Mouse (Mus musculus) kidney, embryonic 15.5 days (tissue): ENCODE measurements around the gene Kif12. TPM values are rescaled to one million over a fixed set of nuclear protein-coding genes. Genes with fewer than 3 reads are reported as not detected.

Experiments used
- ATAC-seq: fragments of 200-750 bp; cut with Nextera tagmentation; replicated peaks from 2 replicates; pipeline ENCODE4 v1.8.0; 2017; ENCODE audit warnings: moderate TSS enrichment; ENCODE audit not compliant: low FRiP score
- H3K27ac ChIP-seq: fragments of 300-500 bp; sonication (generic); 2 replicates; pipeline ENCODE4 v1.5.1; 2015; ENCODE audit warnings: mild to moderate bottlenecking, inconsistent platforms
- H3K27me3 ChIP-seq: fragments of 300-500 bp; sonication (generic); 2 replicates; pipeline ENCODE4 v1.6.1; 2015; ENCODE audit warnings: inconsistent platforms
- H3K36me3 ChIP-seq: fragments of 300-500 bp; sonication (generic); 2 replicates; pipeline ENCODE4 v1.6.1; 2015; ENCODE audit warnings: inconsistent platforms
- H3K4me1 ChIP-seq: fragments of 300-500 bp; sonication (generic); 2 replicates; pipeline ENCODE4 v1.6.1; 2015; ENCODE audit warnings: inconsistent platforms
- H3K4me2 ChIP-seq: fragments of 300-500 bp; sonication (generic); 2 replicates; pipeline ENCODE4 v1.6.1; 2015; ENCODE audit warnings: moderate library complexity, mild to moderate bottlenecking, inconsistent platforms
- H3K4me3 ChIP-seq: fragments of 300-500 bp; sonication (generic); replicated peaks from 2 replicates; pipeline ENCODE4 v1.5.1; 2015; ENCODE audit warnings: mild to moderate bottlenecking, inconsistent platforms
- H3K9ac ChIP-seq: fragments of 300-500 bp; sonication (generic); 2 replicates; pipeline ENCODE4 v1.6.1; 2015; ENCODE audit warnings: mild to moderate bottlenecking, inconsistent platforms
- H3K9me3 ChIP-seq: fragments of 300-500 bp; sonication (generic); replicated peaks from 2 replicates; pipeline ENCODE4 v1.6.1; 2016; ENCODE audit warnings: inconsistent platforms
- WGBS: fragments of 180-500 bp; shearing (Covaris S2); methylation state at CpG from one replicate; pipeline ENCODE4 v1.1.7; 2015; ENCODE audit warnings: mixed read lengths; 5-methylcytosine and 5-hydroxymethylcytosine counted together
- polyA plus RNA-seq: library from polyadenylated mRNA; unstranded; fragments of >200 nt; fragmentation: Nextera tagmentation; extraction: Ambion mirVana; gene quantifications from 2 replicates; pipeline ENCODE4 v1.2.1, GENCODE M21; 2015

Gene Kif12
- polyA plus RNA-seq, 1 experiment from 2014 or later, result 109 TPM

DNA sequence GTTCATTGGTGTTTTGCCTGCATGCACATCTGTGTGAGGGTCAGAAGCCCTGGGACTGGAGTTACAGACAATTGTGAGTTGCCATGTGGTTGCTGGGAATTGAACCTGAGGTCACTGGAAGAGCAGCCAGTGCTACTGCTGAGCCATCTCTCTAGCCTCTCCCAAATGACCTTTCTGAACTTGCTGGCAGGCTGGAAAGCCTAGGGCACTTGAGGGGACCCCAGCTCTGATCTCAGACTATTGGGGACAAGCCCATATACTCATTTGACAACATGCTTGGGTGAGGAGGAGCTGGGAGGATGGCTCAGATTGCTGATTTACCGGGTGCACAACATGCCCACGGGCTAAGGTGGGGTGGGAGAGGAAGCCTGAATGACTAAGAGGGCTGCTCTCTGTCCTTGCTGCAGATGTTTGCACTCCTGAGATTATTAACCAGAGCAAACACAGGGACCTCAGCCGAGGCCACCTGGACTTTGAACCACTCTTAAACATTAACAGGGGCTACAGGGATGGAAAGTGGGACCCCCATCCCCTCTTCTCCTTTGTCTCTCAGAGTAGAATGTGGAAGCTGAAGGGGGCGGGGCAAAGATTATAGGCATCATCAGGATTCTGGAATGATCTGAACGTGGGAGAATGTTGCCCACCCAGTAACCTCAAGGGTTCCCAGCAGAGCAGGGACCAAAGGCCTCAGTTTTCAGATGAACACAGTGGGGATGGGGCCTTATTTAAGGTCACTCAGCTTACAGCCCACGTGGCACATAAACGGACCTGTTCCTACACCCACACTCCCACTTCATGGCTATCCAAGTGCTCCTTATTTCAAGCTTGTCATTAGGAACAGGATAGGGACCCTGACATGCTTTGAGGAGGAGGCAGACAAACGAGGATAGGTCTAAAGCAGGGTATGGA lies 15.0 kb downstream of the Kif12 start:
- H3K27me3 ChIP-seq, result no peaks in the 10 kb centered on the region
- H3K4me3 ChIP-seq, result no peak overlapping the region
- 37% methylated on average over 8 of the region's 8 CpGs for WGBS
- H3K36me3 ChIP-seq, result no peaks in the 10 kb centered on the region
- H3K27ac ChIP-seq, result peak overlapping the region; percentile 87
- ATAC-seq, result peak; percentile 88
- no peak overlapping the region for H3K9ac ChIP-seq
- no peaks in the 10 kb centered on the region for H3K9me3 ChIP-seq
- H3K4me2 ChIP-seq, result no peak overlapping the region
- H3K4me1 ChIP-seq, result peaks cover 24% of the 10 kb centered on the region

DNA sequence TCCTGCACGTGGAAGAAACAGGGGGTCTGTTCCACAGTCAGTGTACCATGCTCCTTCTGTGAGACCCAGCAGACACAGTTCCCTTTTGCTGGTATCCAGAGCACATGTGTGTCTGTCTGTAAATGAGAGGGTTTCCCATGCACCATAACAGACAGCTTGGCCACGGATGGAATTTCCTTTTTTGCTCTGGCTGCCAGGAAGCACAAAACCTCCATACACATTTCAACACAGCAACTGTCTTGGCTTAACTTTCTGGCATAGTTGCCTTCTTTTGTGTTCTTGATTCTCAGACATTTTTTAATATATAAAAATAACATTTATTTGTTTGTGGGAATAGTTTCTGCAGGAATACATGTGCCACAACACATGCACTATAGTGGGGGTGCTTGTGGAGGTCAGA lies 16.3 kb downstream of the Kif12 start:
- Histone ChIP-seq H3K27ac (no peak overlapping the region), H3K4me3 (no peak overlapping the region), H3K36me3 (no peaks in the 10 kb centered on the region), H3K4me1 (peaks cover 24% of the 10 kb centered on the region), H3K4me2 (no peak overlapping the region), H3K9me3 (no peaks in the 10 kb centered on the region), H3K27me3 (no peaks in the 10 kb centered on the region), H3K9ac (no peak overlapping the region)
- no peak for ATAC-seq
- 63% methylated on average over 2 of the region's 2 CpGs for WGBS

DNA sequence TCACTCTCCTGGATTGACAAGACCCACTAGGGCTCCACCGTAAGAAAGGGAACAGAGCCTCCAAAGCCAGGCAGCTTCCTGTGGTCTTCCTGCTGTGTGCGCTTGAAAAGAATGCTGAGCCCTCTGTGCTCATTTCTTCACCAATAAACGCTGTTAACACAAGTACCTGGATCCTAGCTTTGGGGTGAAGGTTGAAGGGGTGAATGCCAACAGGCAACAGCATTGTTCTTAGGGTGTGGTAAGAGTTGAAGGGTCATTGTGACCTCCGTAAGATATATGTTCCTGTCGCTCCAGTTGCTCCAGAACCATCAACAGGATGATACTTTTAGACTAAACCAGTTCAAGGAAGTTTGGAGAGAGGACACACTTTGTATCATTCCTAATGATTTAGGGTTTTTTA lies 17.2 kb downstream of the Kif12 start, which contains the start of gene Ambp:
Gene Ambp, minus strand, starts transcription at position 101 of the 400 bp plus-strand sequence.
- Histone ChIP-seq H3K36me3 (no peaks in the 10 kb centered on the region), H3K27ac (no peak within 1 kb of the TSS), H3K9me3 (no peaks in the 10 kb centered on the region), H3K4me1 (peaks cover 23% of the 10 kb centered on the region), H3K4me2 (no peak within 1 kb of the TSS), H3K27me3 (no peaks in the 10 kb centered on the region), H3K9ac (no peak within 1 kb of the TSS), H3K4me3 (no peak within 1 kb of the TSS)
- ATAC-seq, result no peak
- WGBS, result 66% methylated on average over 5 of the region's 5 CpGs

DNA sequence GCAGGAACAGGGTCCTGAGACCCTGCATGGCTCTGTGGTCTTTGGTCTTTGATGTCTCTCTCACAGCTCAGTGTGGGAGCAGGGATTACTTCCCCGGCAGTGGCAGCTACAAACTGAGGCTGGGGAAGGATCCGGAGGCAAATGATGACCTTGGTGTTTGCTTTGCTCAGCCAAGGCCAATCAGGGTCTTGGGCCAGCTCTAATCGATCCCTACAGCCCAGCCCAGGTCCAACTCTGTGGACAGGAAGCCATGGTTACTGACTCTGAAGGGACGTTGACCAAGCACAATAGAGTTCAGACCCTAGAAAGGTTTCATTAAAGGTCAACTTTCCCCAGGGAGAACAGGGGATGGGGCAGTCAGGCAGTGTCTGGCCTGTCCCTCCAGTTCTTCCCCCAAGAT lies 17.9 kb downstream of the Kif12 start:
- no peak for ATAC-seq
- H3K4me1 ChIP-seq, result peaks cover 20% of the 10 kb centered on the region
- H3K27me3 ChIP-seq, result no peaks in the 10 kb centered on the region
- H3K4me3 ChIP-seq, result no peak overlapping the region
- no peak overlapping the region for H3K9ac ChIP-seq
- no peaks in the 10 kb centered on the region for H3K36me3 ChIP-seq
- whole genome bisulfite sequencing, result 32% methylated on average over 4 of the region's 4 CpGs
- no peaks in the 10 kb centered on the region for H3K9me3 ChIP-seq
- no peak overlapping the region for H3K27ac ChIP-seq
- H3K4me2 ChIP-seq, result no peak overlapping the region

DNA sequence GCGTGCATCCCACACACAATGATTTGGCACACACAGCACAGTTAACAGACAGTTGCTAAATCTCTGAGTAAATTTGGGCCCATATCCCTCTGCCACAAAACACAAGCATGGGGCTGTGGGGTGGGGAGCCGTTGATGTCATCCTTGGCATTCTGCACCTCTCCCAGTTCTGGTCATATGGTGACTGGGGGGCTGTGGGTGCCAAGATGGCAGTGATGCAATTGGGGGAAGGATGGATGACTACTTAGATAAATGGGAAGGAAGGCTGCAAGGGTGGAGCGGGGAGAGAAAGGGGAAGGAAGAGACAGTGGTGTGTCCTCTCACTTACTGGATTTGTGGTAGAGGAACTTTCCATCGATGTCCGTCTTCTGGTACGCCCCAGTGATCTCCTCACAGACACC lies 20.8 kb downstream of the Kif12 start:
- 85% methylated on average over 6 of the region's 6 CpGs for WGBS
- no peak overlapping the region for H3K4me2 ChIP-seq
- no peaks in the 10 kb centered on the region for H3K27me3 ChIP-seq
- H3K9ac ChIP-seq, result no peak overlapping the region
- H3K36me3 ChIP-seq, result no peaks in the 10 kb centered on the region
- H3K27ac ChIP-seq, result no peak overlapping the region
- no peak for ATAC-seq
- H3K9me3 ChIP-seq, result no peaks in the 10 kb centered on the region
- no peak overlapping the region for H3K4me3 ChIP-seq
- H3K4me1 ChIP-seq, result peaks cover 4% of the 10 kb centered on the region; the same call in 1 of the 2 replicates

DNA sequence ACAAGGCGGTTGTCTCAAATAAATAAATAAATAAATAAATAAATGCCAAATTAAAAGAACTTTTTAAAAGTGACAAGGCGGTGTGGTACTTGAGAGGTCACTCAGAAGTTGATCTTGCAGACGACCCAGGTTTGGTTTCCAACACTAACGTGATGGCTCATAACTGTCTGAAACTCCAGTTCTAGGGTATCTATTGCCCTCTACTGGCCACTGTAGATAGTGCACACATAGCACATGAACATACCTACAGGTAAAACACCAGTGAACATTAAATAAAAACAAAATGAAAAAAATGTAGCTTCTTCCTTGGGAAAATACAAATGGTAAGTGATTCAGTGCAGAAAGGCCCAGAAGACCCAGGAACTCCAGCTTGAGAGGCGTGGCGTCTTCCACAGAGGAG lies 24.7 kb downstream of the Kif12 start:
- H3K27ac ChIP-seq, result no peak overlapping the region
- no peak overlapping the region for H3K4me2 ChIP-seq
- 94% methylated on average over 6 of the region's 6 CpGs for WGBS
- no peaks in the 10 kb centered on the region for H3K27me3 ChIP-seq
- H3K9ac ChIP-seq, result no peak overlapping the region
- H3K4me1 ChIP-seq, result 0 out of 2 replicates have a peak, but pooled peaks cover 4% of the 10 kb centered on the region
- no peaks in the 10 kb centered on the region for H3K9me3 ChIP-seq
- no peaks in the 10 kb centered on the region for H3K36me3 ChIP-seq
- ATAC-seq, result no peak
- H3K4me3 ChIP-seq, result no peak overlapping the region

DNA sequence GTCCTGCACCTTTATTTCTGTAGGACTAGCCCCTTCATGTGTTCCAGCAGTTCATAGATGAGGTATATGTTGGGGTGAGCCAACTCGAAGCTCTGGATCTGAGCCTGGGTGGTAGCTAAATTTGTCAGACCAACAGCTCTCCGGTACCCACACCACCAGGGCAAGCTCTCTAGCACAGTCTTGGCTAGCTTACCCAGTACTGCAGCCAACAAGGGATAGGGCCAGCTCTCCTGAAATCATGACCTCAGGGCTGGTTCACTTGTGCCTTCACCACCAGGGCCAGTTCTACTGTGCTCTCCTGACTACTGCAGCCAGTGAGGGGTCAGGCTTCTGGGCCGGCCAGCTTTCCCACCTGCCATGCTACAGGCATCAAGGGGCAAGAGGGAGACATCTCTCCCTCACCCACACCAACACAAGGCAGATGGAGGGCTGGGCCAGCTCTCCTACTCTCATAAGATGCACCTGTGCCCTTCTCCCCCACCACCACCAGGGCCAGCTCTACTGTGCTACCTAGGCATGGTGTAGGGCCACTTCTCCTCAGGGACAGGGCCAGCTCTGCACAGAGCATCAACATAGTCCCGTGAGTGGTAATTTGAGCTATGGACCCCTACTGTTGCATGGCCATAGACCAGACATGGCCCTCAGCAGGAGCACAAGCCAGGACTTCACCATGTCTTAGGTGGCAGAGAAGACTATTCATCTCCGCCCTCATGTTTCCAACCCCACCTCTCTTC lies 41.9 kb downstream of the Kif12 start:
- H3K36me3 ChIP-seq, result peaks cover 53% of the 10 kb centered on the region
- H3K4me2 ChIP-seq, result no peak overlapping the region
- H3K27ac ChIP-seq, result no peak overlapping the region
- H3K4me1 ChIP-seq, result no peaks in the 10 kb centered on the region
- H3K4me3 ChIP-seq, result no peak overlapping the region
- no peaks in the 10 kb centered on the region for H3K9me3 ChIP-seq
- 93% methylated on average over 5 of the region's 5 CpGs for whole genome bisulfite sequencing
- no peaks in the 10 kb centered on the region for H3K27me3 ChIP-seq
- ATAC-seq, result no peak
- no peak overlapping the region for H3K9ac ChIP-seq

DNA sequence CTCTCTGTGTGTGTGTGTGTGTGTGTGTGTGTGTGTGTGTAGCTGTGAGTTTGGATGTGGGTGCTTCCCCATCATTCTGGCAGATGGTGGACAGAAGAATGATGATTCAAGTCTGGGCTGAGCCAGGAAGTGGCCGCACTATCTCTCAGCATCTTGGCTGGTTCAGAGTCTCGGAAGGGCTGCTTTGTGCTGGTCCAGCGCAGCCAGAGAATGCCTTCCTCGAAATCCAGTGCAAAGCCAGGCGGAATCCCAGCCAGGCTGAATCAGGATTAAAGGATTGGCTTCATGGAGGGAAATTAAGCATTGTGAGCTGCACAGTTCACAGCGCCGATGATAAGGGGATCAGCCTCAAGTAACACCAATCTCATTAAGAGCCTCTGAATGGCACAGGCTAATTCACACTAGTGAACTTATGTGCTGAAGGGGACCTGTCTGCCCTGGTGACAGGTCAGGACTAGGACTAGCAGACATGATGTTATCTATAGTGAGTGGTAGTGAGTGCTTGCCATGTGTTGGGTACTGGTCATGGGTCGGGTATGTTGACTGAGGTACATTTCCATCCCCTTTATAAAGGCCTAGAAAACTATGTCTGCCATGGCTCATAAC lies 47.0 kb downstream of the Kif12 start:
- Histone ChIP-seq H3K27ac (no peak overlapping the region), H3K4me3 (no peak overlapping the region), H3K4me2 (no peak overlapping the region), H3K36me3 (peaks cover 53% of the 10 kb centered on the region), H3K9ac (no peak overlapping the region), H3K9me3 (no peaks in the 10 kb centered on the region), H3K4me1 (no peaks in the 10 kb centered on the region), H3K27me3 (no peaks in the 10 kb centered on the region)
- no peak for ATAC-seq
- 82% methylated on average over 8 of the region's 8 CpGs for WGBS

DNA sequence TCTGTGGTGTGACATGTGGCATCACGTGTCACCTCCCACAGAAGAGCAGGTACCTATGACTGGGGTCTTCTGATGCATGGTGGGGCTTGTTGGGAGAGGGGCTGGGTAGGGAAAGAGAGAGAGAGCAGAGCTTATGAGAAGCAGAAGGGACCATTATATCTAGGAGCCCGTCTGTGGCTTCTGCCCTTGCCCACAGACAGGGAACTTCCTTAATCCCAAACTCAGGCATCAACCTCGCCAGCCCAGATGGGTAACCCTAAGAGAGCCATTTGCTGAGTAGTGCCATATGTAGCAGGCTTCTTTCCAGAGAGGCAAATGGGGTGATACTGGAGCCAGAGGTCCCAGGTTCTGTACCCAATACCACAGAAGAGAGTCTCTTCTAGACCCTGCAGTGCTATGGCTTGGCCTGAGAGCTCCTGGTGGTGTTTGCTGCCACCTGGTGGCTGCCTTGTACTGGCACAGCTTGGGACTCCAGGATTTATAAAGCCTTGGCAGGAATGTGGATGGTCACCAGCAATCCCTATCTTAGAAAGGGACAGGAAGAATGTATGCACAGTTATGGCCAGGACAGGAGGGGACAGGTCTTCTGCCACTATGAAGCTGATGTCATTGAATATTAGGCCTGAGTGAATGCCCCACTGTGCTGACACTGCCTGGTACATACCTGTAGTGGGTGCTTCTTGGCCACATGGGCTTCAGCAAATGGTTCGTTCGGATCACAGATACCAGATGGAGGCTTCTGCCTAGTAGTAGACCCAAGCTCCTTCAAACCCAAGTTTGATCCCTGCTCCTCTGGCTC lies 53.1 kb downstream of the Kif12 start:
- Histone ChIP-seq H3K4me2 (no peak overlapping the region), H3K27ac (peak overlapping the region; percentile 27; the same call in 1 of the 2 replicates), H3K27me3 (no peaks in the 10 kb centered on the region), H3K36me3 (peaks cover 68% of the 10 kb centered on the region), H3K4me1 (peaks cover 16% of the 10 kb centered on the region; the same call in 1 of the 2 replicates), H3K4me3 (no peak overlapping the region), H3K9me3 (no peaks in the 10 kb centered on the region), H3K9ac (no peak overlapping the region)
- 88% methylated on average over 5 of the region's 5 CpGs for WGBS
- ATAC-seq, result peak; percentile 90
